Mouse (Mus musculus): ENCODE results near the gene Rbm4b.
"Not testable (repeated sequence)": the region's sequence is repeated elsewhere in the genome, so short reads cannot be mapped to it uniquely, and the experiment has no call there.

Gene Rbm4b

DNA sequence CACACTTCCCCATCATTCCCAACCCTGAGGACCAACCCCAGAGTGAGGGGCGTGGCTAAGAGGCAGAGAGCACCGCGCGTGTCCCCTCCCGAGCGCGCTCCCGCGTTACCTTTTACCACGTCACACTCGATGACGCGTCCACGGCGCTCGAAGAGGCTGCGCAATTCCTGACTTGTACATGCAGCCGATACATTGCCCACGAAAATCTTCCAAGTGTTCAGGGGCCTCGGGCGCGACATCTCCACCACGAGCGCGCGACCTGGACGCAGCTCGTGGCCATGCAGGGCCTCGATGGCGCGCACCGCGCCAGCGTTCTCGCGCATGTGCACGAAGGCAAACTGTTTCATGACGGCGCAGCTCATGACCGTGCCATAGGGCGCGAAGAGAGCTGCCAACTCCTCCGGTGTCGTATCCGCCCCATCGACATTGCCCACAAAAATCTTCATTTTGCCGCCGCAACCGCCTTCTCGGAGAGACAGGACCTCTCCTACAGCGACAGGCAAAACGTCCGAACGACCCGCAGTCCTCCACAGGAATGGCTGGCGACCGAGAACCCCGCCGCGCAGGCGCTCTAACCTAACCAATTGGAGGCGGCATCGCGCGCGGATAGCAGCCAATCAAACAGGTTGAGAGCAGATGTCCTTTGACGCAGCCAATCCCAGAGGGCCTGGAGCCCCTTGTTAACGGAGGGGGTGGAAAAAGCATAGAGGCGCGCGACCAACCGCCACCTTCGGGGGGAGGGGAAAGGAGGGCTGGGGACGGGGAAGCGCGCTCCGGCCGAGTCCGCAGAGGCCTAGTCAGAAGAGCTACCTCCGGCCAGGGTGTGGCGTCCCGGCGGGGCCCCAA, 55.0 kb downstream of the Rbm4b start, which contains the start of the genes Gm21992 and Rbm14:
Gene Gm21992, minus strand, starts transcription at position 550 of the 846 bp plus-strand sequence.
Gene Rbm14, minus strand, starts transcription at position 572 of the 846 bp plus-strand sequence.
- peak; percentile 98 for DNase-seq

- DNase-seq, result no peak
Measured at GRCm38 (mm10) chr19:4811909-4812242, 55.6 kb downstream of the Rbm4b start.

DNA sequence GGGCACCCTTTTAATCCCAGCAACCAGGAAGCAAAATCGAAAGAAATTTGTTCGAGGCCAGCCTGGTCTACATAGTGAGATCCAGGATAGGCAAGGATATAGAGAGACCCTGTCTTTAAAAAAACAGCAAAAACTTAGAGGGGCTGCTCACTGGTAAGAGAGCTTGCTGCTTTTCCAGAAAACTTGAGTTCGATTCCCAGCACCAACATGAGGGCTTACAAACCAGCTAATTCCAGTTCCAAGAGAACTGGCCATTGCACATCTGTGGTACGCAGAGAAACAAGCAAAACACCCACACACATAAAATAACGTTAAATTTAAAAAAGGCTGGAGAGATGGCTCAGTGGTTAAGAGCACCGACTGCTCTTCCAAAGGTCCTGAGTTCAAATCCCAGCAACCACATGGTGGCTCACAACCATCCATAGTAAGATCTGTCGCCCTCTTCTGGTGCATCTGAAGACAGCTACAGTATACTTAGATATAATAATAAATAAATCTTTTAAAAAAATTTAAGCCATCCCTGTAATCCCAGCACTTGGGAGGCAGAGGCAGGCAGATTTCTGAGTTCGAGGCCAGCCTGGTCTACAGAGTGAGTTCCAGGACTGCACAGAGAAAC, 56.1 kb downstream of the Rbm4b start:
- not testable (repeated sequence) for DNase-seq

- peak; percentile 61 for DNase-seq
Measured at GRCm38 (mm10) chr19:4813015-4813414, 56.7 kb downstream of the Rbm4b start.
